Mouse (Mus musculus) layer of hippocampus, adult 11-12 months (tissue): Measurements from ENCODE around the gene Wdfy3.
A peak's percentile ranks its signal among the peaks of the same experiment; 100 is the strongest.
"Not testable (repeated sequence)": the region's sequence is repeated elsewhere in the genome, so short reads cannot be mapped to it uniquely, and the experiment has no call there.

Experiments
- DNase-seq: peaks from one replicate; pipeline ENCODE4 v3.0.0; 2022; ENCODE audit warnings: low spot score

Wdfy3 gene

GRCm38 (mm10) chr5:101945731-101946130 is 124.0 kb downstream of the Wdfy3 start:
- DNase-seq: no peak

DNA sequence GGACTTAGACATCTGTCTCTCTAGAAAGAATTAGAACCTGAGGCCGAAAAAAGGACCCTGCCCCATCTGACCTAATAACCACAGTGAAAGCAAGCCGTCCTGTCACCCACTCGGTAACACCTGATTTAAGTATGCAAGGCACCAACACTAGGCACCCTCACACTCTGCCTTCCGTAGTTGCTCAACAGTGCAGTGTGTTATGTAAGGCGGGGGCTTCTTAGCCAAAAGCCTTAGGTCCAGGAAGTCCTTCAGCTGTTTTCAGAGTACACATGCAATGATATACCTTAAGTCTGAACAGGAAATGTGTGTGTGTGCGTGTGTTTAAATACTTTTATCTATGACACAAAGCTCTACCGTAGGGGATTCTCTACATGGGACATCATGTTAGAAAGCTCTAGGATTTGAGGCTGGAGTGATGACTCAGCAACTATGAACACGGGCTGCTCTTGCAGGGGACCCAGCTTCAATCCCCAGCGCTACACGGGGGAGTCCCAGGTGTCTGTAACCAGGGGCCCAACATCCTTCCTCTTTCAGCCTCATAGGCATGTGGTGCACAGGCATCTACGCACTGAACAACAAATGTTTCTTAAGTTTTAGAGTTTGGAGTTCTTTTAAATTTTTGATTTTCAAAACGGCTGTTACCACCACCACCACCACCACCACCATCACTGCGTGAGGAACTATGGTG is 131.7 kb downstream of the Wdfy3 start:
- DNase-seq: no peak

- DNase-seq: no peak
Measured at GRCm38 (mm10) chr5:101937362-101937761, 132.4 kb downstream of the Wdfy3 start.

- no peak for DNase-seq
Measured at GRCm38 (mm10) chr5:101935893-101936292, 133.8 kb downstream of the Wdfy3 start.

DNA sequence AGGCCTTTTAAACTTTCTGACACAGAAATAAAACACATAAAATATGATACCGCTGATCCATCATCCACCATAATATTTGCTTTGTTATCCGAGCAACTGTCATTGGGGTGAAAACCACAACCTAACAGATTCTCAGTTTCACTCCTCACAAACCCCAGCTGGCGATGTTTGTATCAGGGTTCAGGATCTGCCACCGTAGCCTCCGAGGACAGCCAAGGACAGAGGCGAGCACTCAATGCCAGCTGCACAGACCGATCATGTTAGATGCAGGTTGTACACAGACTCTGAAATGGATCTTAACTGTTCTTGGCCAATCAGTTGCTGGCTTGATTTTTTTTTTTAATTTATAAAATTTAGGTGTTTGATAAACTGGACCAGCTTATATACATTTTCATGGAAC is 135.1 kb downstream of the Wdfy3 start:
- no peak for DNase-seq

GRCm38 (mm10) chr5:101932971-101933810 is 136.5 kb downstream of the Wdfy3 start:
- DNase-seq: peak; percentile 48

GRCm38 (mm10) chr5:101931997-101932396 is 137.7 kb downstream of the Wdfy3 start:
- DNase-seq: no peak

- DNase-seq: no peak
Measured at GRCm38 (mm10) chr5:101926311-101926710, 143.4 kb downstream of the Wdfy3 start.

- no peak for DNase-seq
Measured at GRCm38 (mm10) chr5:101923710-101924109, 146.0 kb downstream of the Wdfy3 start.

- no peak for DNase-seq
Measured at GRCm38 (mm10) chr5:101919559-101919958, 150.2 kb downstream of the Wdfy3 start.

DNA sequence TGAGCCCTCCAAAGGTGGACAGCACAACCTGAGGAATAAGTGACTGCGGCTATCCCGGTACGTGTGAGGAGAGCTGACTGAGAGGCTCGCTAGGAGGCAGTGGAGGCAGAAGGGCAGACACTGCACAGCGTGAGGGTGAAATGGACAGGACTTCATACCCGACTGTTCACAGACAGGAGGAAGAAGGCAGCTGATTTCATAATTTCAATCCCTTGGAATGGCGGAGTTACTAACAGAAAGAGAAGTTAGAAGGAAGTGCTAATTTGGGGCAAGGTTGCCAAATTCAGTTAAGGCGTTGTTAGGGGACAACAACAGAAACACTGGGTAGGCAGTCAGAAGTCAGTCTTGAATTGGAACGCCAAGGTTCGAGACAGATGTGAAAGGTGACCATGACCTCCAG is 160.3 kb downstream of the Wdfy3 start:
- no peak for DNase-seq

DNA sequence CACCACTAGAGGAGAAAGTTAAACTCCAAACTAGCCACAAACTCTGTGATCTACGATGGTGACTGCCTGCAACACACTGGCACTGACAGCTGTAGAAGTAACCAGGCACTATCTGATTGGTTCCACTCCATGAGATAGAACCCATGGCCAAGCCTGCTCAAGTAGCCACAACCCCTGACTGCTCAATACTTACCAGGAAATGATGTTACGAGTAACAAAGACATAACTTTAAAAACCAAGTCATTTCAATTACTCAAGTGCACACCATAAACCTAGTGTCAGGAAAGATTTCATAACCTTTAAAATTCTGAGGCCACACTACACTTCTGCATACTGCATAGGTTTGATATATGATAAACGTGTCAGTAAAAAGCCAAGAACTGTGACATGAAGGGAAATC is 164.1 kb downstream of the Wdfy3 start:
- no peak for DNase-seq

GRCm38 (mm10) chr5:101904841-101905240 is 164.9 kb downstream of the Wdfy3 start:
- DNase-seq: not testable (repeated sequence)

DNA sequence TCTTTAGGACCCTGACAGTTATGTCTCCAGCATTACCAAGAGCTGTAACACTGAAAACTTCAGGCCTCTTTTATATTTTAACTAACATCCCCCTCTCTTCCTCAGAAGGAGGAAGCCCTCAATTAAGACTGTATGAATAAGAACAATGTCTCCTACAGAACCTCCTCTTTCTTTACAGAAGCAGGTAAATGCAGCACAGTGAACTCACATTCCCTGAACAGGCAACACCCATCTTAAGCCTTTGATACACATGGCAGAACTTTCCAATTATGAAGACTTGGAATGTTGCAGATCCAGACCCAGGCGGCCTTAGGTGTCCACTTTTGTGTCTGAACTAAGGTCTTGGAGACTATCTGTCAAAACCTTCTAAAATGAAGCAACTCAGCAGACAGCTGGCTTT is 167.0 kb downstream of the Wdfy3 start:
- no peak for DNase-seq

DNA sequence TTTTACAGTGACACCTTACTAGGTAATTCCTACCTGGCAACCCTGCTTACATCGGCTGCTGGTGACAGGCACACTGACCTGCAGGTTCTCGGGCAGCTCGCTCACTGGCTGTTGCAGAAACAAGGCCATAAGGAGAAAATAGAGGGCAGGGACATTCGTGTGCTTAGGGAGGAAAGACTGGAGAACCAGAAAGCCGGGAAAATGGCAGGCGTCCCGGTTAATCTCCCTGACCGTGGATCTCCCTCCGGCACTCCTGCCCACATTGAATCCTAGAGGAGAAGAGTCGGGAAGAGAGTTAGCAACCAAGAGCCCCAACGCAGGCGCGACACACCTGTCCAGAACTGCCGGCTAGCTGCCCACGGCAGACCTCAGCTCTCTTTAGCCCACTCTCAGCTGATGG is 169.7 kb downstream of the Wdfy3 start:
- no peak for DNase-seq

- DNase-seq: peak; percentile 32
Measured at GRCm38 (mm10) chr5:101896784-101897183, 172.9 kb downstream of the Wdfy3 start.

DNA sequence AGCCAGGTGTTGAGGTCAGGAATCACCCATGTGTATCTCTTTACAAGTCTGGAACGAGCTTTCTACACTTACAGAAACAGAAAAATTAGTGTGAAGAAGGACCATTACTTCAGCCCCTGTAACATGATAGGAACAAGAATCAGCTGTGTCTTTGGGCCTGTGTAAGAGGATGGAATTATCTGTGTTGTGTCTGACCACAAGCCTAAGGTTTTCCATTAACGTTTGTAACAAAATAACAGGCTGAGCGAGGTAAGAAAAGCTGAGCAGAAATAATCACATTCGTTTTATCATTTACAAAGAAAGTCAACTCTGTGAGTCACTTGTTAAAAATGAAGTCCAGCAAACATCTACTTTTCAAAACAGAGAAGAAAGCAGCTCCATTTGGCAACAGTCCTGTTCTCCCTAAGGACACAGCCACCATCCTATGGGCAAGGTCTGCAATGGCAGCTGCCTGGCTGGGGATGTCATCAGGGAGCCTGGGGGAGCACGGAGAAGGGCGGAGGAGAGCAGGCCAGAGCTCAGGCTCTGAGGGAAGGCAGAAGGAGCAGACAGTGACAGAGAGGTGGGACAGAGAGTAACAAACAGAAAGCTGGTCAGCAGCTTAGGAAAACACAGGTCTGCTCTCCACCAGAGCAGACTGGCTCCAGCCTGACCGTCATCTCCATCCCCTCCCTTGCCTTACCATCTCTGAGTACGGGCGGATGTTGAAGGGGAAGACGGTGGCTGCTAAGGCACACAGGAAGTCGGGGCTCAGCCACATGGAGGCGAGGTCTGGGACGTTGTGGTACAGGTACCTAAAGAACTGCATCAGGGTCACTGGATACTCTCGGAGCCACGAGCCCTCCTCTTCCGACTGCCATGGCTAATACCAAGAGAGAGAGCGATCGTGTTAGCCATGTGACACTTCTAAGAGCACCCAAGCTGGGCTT is 173.7 kb downstream of the Wdfy3 start:
- no peak for DNase-seq

DNA sequence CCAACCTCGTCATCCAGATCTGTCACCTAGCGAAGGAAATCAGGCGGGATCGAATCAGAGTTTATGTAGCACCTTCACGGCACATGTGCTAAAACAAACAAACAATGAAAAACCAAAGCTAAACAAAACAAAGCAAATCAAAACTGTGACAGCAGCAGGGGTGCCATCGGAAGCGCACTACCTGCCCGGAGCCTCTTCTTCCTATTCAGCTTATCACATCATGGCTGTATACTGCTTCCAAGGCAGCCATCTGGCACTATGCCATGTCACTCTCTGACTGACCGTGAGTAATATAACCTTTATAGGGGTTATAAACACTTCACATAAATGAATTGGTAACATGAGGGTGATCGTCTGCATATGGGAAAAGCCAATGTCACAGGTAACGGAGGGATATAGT is 174.6 kb downstream of the Wdfy3 start:
- no peak for DNase-seq

GRCm38 (mm10) chr5:101893820-101894515 is 175.8 kb downstream of the Wdfy3 start:
- DNase-seq: peak; percentile 52

GRCm38 (mm10) chr5:101891694-101892416 is 177.9 kb downstream of the Wdfy3 start:
- no peak for DNase-seq

GRCm38 (mm10) chr5:101887989-101888388 is 181.7 kb downstream of the Wdfy3 start:
- DNase-seq: no peak
